Mouse (Mus musculus) urinary bladder, postnatal 36 days (tissue): ENCODE measurements around the gene Wnt3.

ENCODE experiments used
- DNase-seq, 2 experiments: peaks; one replicate each; pipeline ENCODE4 v3.0.0; 2022; ENCODE audit warnings: low spot score in 2 of 2, mixed read lengths in 1 of 2

The Wnt3 gene

DNA sequence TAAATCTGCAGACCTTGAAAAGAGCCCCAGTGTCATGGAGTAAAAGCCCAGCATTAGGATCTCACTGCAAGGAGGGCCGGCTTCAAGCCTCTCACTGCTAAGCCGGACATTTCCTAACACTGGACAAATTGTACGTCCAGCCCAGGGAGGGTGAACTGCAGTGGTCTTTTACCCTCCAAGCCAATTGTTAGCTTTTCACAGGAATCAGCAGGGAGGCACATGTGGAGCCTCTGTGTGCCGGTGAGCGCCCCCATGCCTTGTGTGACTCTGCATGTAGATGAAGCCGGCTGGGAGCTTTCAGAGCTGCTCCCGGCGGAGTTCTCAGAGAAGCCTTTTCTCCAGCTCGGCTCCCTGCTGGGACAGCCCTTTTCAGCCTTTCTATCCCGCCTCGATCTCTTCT is 66.9 kb downstream of the Wnt3 start:
- DNase-seq: no peak

DNA sequence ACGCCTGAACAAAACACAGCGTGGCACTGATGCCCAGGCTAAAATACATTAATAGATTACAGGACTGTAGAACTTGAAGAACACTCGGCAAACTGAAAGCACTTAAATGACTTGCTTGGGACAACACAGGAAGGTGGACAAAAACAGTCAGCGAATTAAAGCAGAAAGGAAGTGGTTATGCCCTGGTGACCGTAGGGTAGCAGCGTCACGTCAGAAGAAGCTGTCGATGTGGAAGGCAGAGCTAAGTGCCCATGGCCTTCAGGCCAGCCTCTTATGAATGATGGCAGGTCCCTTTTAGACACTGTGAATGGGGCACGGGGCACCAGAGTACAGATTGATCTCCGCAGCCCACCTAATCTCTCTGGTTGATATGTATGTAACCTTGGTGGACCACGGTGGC is 74.3 kb downstream of the Wnt3 start:
- DNase-seq: no peak

DNA sequence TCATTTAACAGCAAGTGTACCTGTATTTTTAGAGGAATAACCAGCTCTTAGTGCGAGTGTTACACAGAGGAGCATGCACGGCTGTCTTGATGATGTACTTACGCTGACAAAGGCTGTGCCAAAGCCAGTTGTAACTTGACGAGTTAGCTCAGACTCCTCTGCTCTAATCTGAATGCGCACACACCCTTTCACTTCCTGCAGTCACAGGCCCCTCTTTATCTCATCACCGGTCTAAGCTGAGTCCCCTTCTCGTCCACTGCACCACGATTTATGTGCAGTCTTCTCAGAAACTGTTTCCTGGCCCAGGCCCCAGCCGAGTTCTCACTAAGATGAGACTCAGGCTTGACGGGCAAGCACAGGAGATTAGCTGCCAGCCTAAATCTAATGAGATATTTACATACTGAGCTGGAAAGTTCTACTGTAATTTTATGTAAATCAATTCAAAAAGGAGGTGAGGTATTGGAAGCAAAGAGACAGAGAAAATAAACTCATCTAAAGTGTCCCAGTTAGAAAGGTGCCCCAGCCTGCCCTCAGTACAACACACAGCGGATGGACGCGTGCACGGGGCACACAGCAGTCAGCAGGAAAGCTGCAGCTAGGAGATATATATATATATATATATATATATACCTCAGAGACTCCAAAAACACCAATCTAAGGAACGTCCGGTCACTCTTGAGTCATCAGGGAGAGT is 78.8 kb downstream of the Wnt3 start:
- no peak for DNase-seq

DNA sequence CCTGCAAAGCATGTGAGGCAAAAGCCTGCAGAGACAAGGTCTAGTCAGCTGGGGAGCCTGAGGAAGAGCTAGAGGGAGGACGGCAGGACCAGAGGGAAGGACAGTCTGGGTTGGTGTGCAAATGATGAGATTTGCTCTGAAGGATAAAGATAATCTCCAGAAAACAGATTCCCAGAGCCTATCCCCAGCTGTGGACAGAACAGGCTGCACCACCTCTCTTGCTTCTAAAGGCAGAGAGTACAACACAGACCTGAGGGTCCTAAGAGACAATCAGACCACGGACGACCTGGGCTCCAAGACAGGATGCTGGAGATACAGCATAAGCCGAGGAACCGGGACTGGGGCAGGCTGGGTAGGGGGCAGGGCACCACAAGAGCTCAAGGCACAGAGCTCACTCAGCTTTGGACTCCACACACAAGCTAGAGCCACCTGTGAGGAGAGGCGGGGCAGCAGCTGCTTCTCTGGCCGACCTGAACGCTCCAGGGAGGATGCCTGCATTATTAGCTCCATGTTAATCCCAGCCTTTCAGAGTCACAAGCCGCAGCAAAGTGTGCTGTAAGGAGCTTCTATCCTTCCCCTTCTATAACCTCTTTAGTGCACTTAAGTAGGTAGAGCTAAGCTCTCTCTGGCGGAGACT is 79.5 kb downstream of the Wnt3 start:
- no peak for DNase-seq

DNA sequence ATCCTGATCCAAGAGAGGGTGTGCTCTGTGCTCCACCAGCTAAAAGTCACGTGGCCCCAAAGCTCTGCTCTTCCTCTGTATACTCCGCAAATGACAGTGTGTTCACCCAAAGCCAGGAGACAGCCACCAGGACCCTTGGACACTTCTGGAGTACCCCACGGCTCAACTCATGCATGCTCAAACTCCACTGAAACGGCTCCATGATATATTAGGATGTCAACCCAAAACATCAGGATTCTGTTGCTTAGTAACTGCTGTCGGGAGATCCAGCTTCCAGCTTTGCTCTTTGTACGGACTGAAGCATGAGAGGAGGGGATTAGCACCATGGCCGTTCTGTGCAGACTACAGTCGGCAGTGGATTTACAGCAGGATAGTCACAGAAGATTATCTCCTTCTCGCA is 80.3 kb downstream of the Wnt3 start:
- DNase-seq: no peak

DNA sequence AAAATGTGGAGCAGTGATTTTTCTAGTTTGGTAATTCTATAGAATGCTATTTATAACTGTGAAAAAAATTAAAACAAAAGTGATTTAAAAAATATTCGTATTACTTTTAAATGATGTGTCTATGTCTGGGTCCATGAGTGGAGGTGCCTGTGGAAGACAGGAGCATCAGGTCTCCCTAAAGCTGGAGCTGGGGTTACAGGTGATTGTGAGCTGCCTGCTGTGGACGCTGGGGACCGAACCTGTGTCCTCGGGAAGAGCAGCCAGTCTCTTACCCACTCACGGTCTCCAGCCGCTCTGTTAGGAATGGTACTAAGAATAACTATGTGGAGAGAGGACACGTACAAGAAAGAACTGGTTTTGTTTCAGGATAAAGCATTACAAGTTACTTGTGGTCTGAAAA is 82.7 kb downstream of the Wnt3 start:
- DNase-seq: no peak

DNA sequence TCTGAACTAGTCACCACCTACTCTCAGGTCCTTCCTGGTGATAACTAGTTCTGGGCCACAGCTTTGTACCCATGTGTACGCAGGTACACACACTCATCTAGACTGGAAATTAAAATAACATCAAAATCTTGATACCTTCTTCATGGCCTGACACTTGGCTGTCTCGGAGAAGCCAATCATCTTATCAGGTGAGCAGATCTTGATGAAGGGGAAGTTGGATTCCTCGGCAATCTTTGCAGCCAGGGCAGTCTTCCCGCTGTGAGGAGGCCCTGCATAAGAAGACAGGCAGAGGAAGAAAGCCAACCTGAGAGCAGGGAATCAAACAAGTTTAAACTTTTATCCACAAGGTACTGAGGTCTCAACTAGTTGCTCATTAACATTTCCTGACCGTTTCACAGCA is 84.8 kb downstream of the Wnt3 start:
- DNase-seq: no peak

DNA sequence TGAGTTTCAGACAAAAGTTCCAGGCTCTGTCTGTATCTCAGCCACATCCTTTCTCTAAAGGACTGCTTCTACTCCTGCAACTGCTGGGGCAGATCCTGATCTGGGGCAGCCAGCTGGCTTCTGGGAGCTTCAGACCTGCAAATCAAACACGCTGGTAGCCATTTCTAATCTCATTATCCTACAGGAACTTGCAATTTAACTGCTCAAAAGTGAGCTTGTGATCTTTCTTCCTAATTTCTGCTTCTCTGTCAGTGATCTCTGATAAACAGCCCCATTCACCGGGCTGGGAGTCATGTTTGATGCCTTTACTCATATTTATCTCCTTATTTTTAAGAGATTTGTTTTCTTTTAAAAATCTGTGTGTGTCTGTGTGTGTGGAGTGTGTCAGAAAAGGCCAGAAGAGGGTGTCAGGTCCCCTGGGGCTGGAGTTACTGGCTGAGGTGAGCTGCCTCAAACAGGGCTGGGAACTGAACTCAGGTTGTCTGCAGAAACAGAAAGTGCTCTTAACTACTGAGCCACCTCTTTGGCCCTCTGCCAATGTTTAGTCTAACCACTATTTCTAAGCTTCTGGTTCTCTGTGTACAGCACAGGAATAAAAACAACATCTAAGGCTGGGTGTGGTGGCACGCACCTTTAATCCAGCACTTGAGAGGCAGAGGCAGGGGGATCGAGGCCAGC is 86.1 kb downstream of the Wnt3 start:
- DNase-seq: no peak

DNA sequence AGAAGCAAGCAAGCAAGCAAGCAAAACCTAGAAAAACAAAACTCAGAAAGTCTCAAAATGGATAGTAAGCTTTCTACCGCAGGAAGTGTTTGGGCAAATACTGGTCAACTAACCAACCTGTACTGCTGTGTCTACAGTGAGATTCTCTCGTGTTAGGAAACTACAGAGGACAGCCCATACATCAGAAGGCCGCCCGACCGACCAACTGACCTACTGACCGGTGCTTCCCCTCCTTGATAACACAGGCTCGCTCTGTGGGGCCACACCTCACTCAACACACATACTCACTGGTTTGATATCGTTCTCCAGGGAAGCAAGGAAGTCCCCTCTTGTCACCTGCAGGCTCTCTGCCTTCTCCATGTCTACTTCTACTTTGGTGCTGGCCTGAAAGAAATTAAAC is 89.0 kb downstream of the Wnt3 start:
- DNase-seq: no peak

DNA sequence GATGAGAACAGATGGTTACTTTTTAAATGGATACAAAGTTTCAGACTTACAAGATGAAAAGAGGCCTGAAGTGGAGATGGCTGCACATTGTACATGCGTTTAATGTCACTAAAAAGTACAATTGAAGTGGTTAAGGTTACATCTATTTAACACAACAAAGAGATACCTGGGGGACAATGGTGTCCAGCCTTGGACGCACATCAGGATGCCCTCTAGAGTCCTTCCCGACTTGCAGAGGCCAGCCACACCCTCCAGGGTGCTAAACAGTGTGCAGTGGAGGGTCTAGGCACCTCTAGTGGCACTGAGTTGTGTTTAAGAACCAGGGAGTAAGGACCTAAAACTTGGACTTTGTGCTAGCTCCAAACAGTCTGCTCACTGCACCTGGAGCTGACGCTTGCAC is 90.5 kb downstream of the Wnt3 start:
- no peak for DNase-seq

DNA sequence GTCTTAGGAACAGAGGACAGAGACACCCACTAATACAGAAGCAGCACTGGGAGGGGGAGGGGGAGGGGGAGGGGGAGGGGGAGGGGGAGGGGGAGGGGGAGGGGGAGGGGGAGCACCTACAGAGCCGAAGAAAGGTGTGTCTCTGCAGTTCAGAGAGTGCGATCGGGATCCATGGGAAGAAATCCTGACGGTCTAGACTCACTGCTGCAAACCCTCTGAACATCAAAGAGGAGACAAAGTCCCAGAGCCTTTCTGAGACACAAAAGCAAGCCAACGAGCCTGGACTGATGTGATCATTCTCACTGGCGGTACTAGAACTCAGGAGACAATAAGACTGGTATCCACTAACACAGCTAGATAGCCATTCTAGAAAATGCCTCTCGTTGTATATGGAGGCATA is 91.4 kb downstream of the Wnt3 start:
- DNase-seq: no peak
